Mouse (Mus musculus) B cell, adult 62 days (primary cell): ENCODE results near the gene Otop3. TPM values are rescaled to one million over a fixed set of nuclear protein-coding genes. Genes with fewer than 3 reads are reported as not detected.

Source experiments
- total RNA-seq: library from RNA; stranded (reverse); gene quantifications from 4 replicates; pipeline ENCODE4 v1.2.4, GENCODE M21; 2023

Otop3 gene
- total RNA-seq: not detected in 4 replicates

GRCm38 (mm10) chr11:115334531-115334930 lies at the start of gene Otop3:
TSS of gene Otop3 (plus strand) at chr11:115334731.

GRCm38 (mm10) chr11:115297214-115297826 lies 37.2 kb upstream of the Otop3 start, which contains the start of gene Fads6:
TSS of gene Fads6 (minus strand) at chr11:115297663.

GRCm38 (mm10) chr11:115306863-115307262 lies 27.7 kb upstream of the Otop3 start, which contains the start of gene Otop2:
TSS of gene Otop2 (plus strand) at chr11:115307163.

GRCm38 (mm10) chr11:115321906-115322693 lies 12.4 kb upstream of the Otop3 start, which contains the start of gene Ush1g:
TSS of gene Ush1g (minus strand) at chr11:115322041.

GRCm38 (mm10) chr11:115367395-115367944 lies 32.9 kb downstream of the Otop3 start, which contains the start of gene Hid1:
TSS of gene Hid1 (minus strand) at chr11:115367756.

GRCm38 (mm10) chr11:115381743-115382539 lies 47.4 kb downstream of the Otop3 start, which contains the start of gene Cdr2l:
TSS of gene Cdr2l (plus strand) at chr11:115381916.

Other genes with a start within 250 kb of the Otop3 start
- 4.9 to 8.0 TPM (median 7.2 TPM) in 4 replicates for gene Rab37, start 243.3 kb upstream of the Otop3 start, total RNA-seq
- 7.2 to 10.4 TPM (median 8.8 TPM) in 4 replicates for gene Cd300lf, start 200.7 kb upstream of the Otop3 start, total RNA-seq
- 74.3 to 78.2 TPM (median 77.2 TPM) in 4 replicates for gene Slc9a3r1, start 171.4 kb upstream of the Otop3 start, total RNA-seq
- gene Tmem104, start 147.2 kb upstream of the Otop3 start, total RNA-seq: 9.3 to 19.2 TPM (median 15.9 TPM) in 4 replicates
- 12.5 to 18.4 TPM (median 14.7 TPM) in 4 replicates for gene Nat9, start 146.9 kb upstream of the Otop3 start, total RNA-seq
- not detected in 4 replicates for gene Grin2c, start 67.5 kb upstream of the Otop3 start, total RNA-seq
- 16.7 to 19.8 TPM (median 18.0 TPM) in 4 replicates for gene Fdxr, start 57.7 kb upstream of the Otop3 start, total RNA-seq
- gene Fads6, start 37.1 kb upstream of the Otop3 start, total RNA-seq: 0.16 to 0.24 TPM in 2 of 4 replicates, not detected in the others
- not detected in 4 replicates for gene Otop2, start 27.6 kb upstream of the Otop3 start, total RNA-seq
- gene Ush1g, start 12.7 kb upstream of the Otop3 start, total RNA-seq: not detected in 4 replicates
- 0.35 to 1.2 TPM (median 1.1 TPM) in 3 of 4 replicates, not detected in the other for gene Hid1, start 33.0 kb downstream of the Otop3 start, total RNA-seq
- not detected in 4 replicates for gene Cdr2l, start 47.2 kb downstream of the Otop3 start, total RNA-seq
- gene Mrpl58, start 69.0 kb downstream of the Otop3 start, total RNA-seq: 33.8 to 53.7 TPM (median 46.1 TPM) in 4 replicates
- gene Atp5h, start 85.2 kb downstream of the Otop3 start, total RNA-seq: 166 to 192 TPM (median 181 TPM) in 4 replicates
- gene Kctd2, start 85.4 kb downstream of the Otop3 start, total RNA-seq: 38.3 to 48.6 TPM (median 42.8 TPM) in 4 replicates
- 0.29 TPM in 1 of 4 replicates, not detected in the others for gene Trim80, start 105.8 kb downstream of the Otop3 start, total RNA-seq
- gene Slc16a5, start 127.7 kb downstream of the Otop3 start, total RNA-seq: not detected in 4 replicates
- gene Armc7, start 140.9 kb downstream of the Otop3 start, total RNA-seq: 7.5 to 9.9 TPM (median 9.5 TPM) in 4 replicates
- gene Nt5c, start 157.1 kb downstream of the Otop3 start, total RNA-seq: 67.1 to 79.0 TPM (median 74.4 TPM) in 4 replicates
- 191 to 199 TPM (median 195 TPM) in 4 replicates for gene Jpt1, start 179.7 kb downstream of the Otop3 start, total RNA-seq
- gene Sumo2, start 201.5 kb downstream of the Otop3 start, total RNA-seq: 235 to 270 TPM (median 258 TPM) in 4 replicates
- gene Nup85, start 229.7 kb downstream of the Otop3 start, total RNA-seq: 59.2 to 77.9 TPM (median 72.2 TPM) in 4 replicates